Mouse (Mus musculus): ENCODE measurements around the gene Bcl10. TPM values are rescaled to one million over a fixed set of nuclear protein-coding genes. Genes with fewer than 3 reads are reported as not detected.

The Bcl10 gene
- polyA plus RNA-seq, 1 experiment from 2014 or later: 50.0 TPM

DNA sequence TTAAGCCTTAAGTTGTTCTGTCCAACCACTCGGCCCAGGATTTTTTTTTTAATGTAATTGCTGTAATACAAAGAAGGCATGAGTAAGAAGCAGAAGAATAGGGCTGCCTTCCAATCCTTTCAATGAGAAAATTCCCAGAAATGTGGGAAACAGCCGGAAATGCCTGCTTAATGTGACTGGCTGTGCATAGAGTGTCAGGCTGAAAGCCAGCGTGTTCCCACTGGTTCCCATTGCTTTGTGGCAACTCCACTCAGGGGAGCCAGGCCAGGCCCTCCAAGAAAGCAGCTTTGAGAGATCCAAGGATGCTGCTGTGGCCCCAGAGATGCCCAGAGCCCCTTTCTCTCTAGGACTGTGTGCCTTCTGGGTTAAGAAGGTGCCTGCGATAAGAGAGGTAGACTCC, 37.2 kb upstream of the Bcl10 start:
- H3K27me3 ChIP-seq (ENCODE audit: control insufficient read depth, insufficient read depth, low read length): no peaks in the 10 kb centered on the region
- peaks cover 12% of the 10 kb centered on the region; the same call in 1 of the 2 replicates for H3K4me1 ChIP-seq (ENCODE audit: control insufficient read depth, insufficient read depth, low read length)
- no peak overlapping the region for H3K9ac ChIP-seq (replicated peaks; ENCODE audit: low read depth, low read length)
- no peaks in the 10 kb centered on the region for H3K9me3 ChIP-seq (ENCODE audit: control insufficient read depth, low read depth, low read length)
- WGBS: 65% methylated on average over 4 of the region's 4 CpGs
- H3K36me3 ChIP-seq (ENCODE audit: control insufficient read depth, insufficient read depth, low read length): no peaks in the 10 kb centered on the region
- no peak for ATAC-seq (ENCODE audit: insufficient number of reproducible peaks, insufficient read depth, low FRiP score, low read depth)
- no peak overlapping the region for H3K4me3 ChIP-seq (ENCODE audit: low read depth, low read length)
- H3K27ac ChIP-seq (ENCODE audit: low read length): peak overlapping the region; percentile 18; the same call in 1 of the 2 replicates
- H3K4me2 ChIP-seq (replicated peaks; ENCODE audit: low read depth, low read length): no peak overlapping the region

DNA sequence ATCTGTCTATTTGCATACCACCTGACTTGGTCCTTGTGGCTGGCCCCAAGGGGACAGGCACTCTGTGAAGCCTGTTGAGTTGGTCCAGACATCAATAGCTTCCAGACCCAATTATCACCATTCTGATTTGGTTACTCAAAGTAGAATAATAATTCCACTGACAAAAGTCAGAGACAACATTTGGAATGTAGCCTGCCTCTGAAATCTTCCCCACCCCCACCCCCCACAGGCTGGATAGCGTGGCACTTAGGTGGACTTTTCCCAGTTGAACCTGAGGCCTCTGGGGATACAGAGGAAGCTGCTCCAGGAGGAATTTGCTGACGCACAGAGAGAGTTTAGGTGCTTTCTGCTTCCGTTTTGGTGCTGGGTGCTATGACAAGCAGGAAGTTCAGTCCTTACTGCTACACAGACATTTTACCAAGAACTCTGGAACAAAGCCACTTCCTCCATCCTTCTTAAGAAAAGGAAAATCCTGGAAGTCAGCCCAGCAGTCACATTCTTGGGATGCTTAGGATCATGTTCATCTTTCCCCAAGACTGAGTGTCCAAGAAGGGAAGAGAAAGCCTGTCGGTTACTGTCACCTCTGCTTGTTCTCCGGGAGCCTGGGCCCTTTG, 36.6 kb upstream of the Bcl10 start:
- Histone ChIP-seq H3K36me3 (ENCODE audit: control insufficient read depth, insufficient read depth, low read length) (no peaks in the 10 kb centered on the region), H3K4me1 (ENCODE audit: control insufficient read depth, insufficient read depth, low read length) (peaks cover 12% of the 10 kb centered on the region; the same call in 1 of the 2 replicates), H3K4me3 (ENCODE audit: low read depth, low read length) (no peak overlapping the region), H3K9ac (replicated peaks; ENCODE audit: low read depth, low read length) (no peak overlapping the region), H3K4me2 (replicated peaks; ENCODE audit: low read depth, low read length) (no peak overlapping the region), H3K9me3 (ENCODE audit: control insufficient read depth, low read depth, low read length) (no peaks in the 10 kb centered on the region), H3K27ac (ENCODE audit: low read length) (peak overlapping the region; percentile 18; the same call in 1 of the 2 replicates), H3K27me3 (ENCODE audit: control insufficient read depth, insufficient read depth, low read length) (no peaks in the 10 kb centered on the region)
- WGBS: 31% methylated on average over 5 of the region's 5 CpGs
- no peak for ATAC-seq (ENCODE audit: insufficient number of reproducible peaks, insufficient read depth, low FRiP score, low read depth)

DNA sequence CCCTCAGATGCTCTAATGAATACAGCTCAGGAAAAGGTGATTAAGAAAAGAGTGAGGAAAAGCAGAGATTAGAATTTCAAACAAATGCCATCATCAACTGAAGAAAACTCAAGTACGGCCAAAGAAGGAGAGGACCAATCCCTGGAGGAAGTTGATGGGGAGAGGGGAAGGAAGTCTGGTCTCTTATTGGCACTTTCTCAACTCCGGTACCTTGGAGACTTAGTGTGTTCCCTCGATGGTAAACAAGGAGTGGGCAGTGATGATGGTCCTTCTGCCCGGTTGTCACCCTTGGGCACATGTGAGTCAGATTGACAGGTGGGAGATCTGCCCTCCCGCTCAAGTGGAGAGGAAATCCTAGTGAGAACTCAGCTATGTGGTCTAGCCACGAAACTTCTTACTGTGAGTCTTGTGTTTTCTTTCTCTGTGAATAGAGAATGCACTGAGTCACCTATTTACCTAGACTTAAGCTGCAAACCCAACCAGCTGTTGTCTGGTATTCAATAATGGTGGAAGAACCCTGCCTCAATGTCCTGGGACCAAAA, 35.1 kb upstream of the Bcl10 start:
- 75% methylated on average over 6 of the region's 6 CpGs for WGBS
- Histone ChIP-seq H3K4me2 (replicated peaks; ENCODE audit: low read depth, low read length) (no peak overlapping the region), H3K36me3 (ENCODE audit: control insufficient read depth, insufficient read depth, low read length) (no peaks in the 10 kb centered on the region), H3K27me3 (ENCODE audit: control insufficient read depth, insufficient read depth, low read length) (no peaks in the 10 kb centered on the region), H3K4me3 (ENCODE audit: low read depth, low read length) (no peak overlapping the region), H3K9me3 (ENCODE audit: control insufficient read depth, low read depth, low read length) (no peaks in the 10 kb centered on the region), H3K4me1 (ENCODE audit: control insufficient read depth, insufficient read depth, low read length) (peaks cover 12% of the 10 kb centered on the region; the same call in 1 of the 2 replicates), H3K27ac (ENCODE audit: low read length) (no peak overlapping the region), H3K9ac (replicated peaks; ENCODE audit: low read depth, low read length) (no peak overlapping the region)
- no peak for ATAC-seq (ENCODE audit: insufficient number of reproducible peaks, insufficient read depth, low FRiP score, low read depth)

DNA sequence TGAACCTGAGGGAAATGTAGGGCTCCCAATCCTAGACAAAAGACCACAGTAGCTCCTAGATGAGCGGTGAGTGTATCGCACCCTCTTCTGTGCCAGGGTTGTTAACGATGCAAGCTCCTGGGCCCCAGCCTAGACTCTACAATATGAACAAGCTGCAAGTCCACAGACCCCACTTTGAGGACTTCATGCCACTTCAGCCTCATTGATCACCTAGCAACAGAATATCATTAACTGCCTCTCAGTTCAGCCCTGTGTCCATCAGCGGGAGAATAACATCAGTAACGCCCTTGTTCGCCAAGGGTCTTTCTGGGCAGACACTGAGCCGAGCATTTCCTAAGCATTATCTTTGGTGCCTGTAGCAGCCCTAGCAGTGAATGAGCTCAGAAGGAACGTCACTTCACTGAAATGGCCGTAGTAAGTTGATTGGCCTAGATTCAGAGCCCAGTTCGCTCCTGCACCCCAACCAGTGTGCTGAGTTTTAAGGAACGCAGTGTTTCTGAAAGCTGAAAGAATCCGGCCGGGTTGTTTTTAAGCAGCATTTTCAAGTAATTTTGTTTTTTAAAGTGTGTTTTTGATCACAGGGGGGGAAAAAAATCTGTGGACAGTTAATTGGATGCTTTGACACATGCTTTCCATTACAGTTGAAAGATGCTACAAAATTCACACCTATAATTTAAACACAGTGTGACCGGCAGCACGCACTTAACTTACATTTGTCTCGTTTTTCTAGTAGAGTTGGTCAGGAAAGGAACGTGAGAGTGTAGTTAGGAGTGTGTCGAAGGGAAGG, 32.1 kb upstream of the Bcl10 start:
- H3K36me3 ChIP-seq (ENCODE audit: control insufficient read depth, insufficient read depth, low read length): no peaks in the 10 kb centered on the region
- no peak overlapping the region for H3K27ac ChIP-seq (ENCODE audit: low read length)
- H3K27me3 ChIP-seq (ENCODE audit: control insufficient read depth, insufficient read depth, low read length): no peaks in the 10 kb centered on the region
- ATAC-seq (ENCODE audit: insufficient number of reproducible peaks, insufficient read depth, low FRiP score, low read depth): no peak
- no peak overlapping the region for H3K4me2 ChIP-seq (replicated peaks; ENCODE audit: low read depth, low read length)
- H3K9me3 ChIP-seq (ENCODE audit: control insufficient read depth, low read depth, low read length): no peaks in the 10 kb centered on the region
- no peak overlapping the region for H3K4me3 ChIP-seq (ENCODE audit: low read depth, low read length)
- WGBS: 86% methylated on average over 18 of the region's 18 CpGs
- peaks cover 10% of the 10 kb centered on the region; the same call in 1 of the 2 replicates for H3K4me1 ChIP-seq (ENCODE audit: control insufficient read depth, insufficient read depth, low read length)
- no peak overlapping the region for H3K9ac ChIP-seq (replicated peaks; ENCODE audit: low read depth, low read length)

GRCm38 (mm10) chr3:145892451-145892850, 30.2 kb upstream of the Bcl10 start:
- no peaks in the 10 kb centered on the region for H3K9me3 ChIP-seq (ENCODE audit: control insufficient read depth, low read depth, low read length)
- no peak overlapping the region for H3K9ac ChIP-seq (replicated peaks; ENCODE audit: low read depth, low read length)
- no peaks in the 10 kb centered on the region for H3K36me3 ChIP-seq (ENCODE audit: control insufficient read depth, insufficient read depth, low read length)
- 72% methylated on average over 3 of the region's 3 CpGs for WGBS
- no peak overlapping the region for H3K4me3 ChIP-seq (ENCODE audit: low read depth, low read length)
- ATAC-seq (ENCODE audit: insufficient number of reproducible peaks, insufficient read depth, low FRiP score, low read depth): no peak
- H3K27ac ChIP-seq (ENCODE audit: low read length): no peak overlapping the region
- H3K4me1 ChIP-seq (ENCODE audit: control insufficient read depth, insufficient read depth, low read length): no peaks in the 10 kb centered on the region
- no peak overlapping the region for H3K4me2 ChIP-seq (replicated peaks; ENCODE audit: low read depth, low read length)
- H3K27me3 ChIP-seq (ENCODE audit: control insufficient read depth, insufficient read depth, low read length): no peaks in the 10 kb centered on the region

DNA sequence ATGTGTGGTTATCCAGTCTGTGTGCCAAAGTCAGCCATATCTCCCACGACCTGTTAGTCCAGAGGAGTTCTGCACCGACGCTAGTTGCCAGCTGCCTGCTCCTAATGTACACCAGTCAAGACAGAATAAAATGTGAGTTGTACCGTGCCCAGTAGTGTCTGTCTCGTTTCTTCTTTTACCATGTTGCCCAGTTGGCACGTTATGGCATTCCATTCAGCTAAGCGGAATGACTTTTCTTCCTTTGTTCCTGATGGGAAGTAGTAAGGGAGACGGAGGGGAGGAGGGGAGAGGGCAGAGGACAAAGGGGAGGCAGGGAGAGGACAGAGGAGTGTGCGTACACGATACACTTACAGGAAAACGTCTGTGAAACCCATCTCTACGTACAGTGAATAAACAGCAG, 28.5 kb upstream of the Bcl10 start:
- no peaks in the 10 kb centered on the region for H3K4me1 ChIP-seq (ENCODE audit: control insufficient read depth, insufficient read depth, low read length)
- WGBS: 77% methylated on average over 12 of the region's 12 CpGs
- H3K9me3 ChIP-seq (ENCODE audit: control insufficient read depth, low read depth, low read length): no peaks in the 10 kb centered on the region
- no peak overlapping the region for H3K4me2 ChIP-seq (replicated peaks; ENCODE audit: low read depth, low read length)
- H3K36me3 ChIP-seq (ENCODE audit: control insufficient read depth, insufficient read depth, low read length): no peaks in the 10 kb centered on the region
- H3K9ac ChIP-seq (replicated peaks; ENCODE audit: low read depth, low read length): no peak overlapping the region
- no peaks in the 10 kb centered on the region for H3K27me3 ChIP-seq (ENCODE audit: control insufficient read depth, insufficient read depth, low read length)
- no peak for ATAC-seq (ENCODE audit: insufficient number of reproducible peaks, insufficient read depth, low FRiP score, low read depth)
- H3K4me3 ChIP-seq (ENCODE audit: low read depth, low read length): no peak overlapping the region
- no peak overlapping the region for H3K27ac ChIP-seq (ENCODE audit: low read length)

- ATAC-seq (ENCODE audit: insufficient number of reproducible peaks, insufficient read depth, low FRiP score, low read depth): no peak
- 82% methylated on average over 11 of the region's 11 CpGs for WGBS
- Histone ChIP-seq H3K9ac (replicated peaks; ENCODE audit: low read depth, low read length) (no peak overlapping the region), H3K4me1 (ENCODE audit: control insufficient read depth, insufficient read depth, low read length) (no peaks in the 10 kb centered on the region), H3K9me3 (ENCODE audit: control insufficient read depth, low read depth, low read length) (no peaks in the 10 kb centered on the region), H3K27ac (ENCODE audit: low read length) (no peak overlapping the region), H3K36me3 (ENCODE audit: control insufficient read depth, insufficient read depth, low read length) (no peaks in the 10 kb centered on the region), H3K4me3 (ENCODE audit: low read depth, low read length) (no peak overlapping the region), H3K27me3 (ENCODE audit: control insufficient read depth, insufficient read depth, low read length) (no peaks in the 10 kb centered on the region), H3K4me2 (replicated peaks; ENCODE audit: low read depth, low read length) (no peak overlapping the region)
Measured at GRCm38 (mm10) chr3:145897749-145898148, 24.9 kb upstream of the Bcl10 start.

- H3K36me3 ChIP-seq (ENCODE audit: control insufficient read depth, insufficient read depth, low read length): no peaks in the 10 kb centered on the region
- no peak overlapping the region for H3K9ac ChIP-seq (replicated peaks; ENCODE audit: low read depth, low read length)
- H3K27me3 ChIP-seq (ENCODE audit: control insufficient read depth, insufficient read depth, low read length): no peaks in the 10 kb centered on the region
- no peak overlapping the region for H3K27ac ChIP-seq (ENCODE audit: low read length)
- H3K4me2 ChIP-seq (replicated peaks; ENCODE audit: low read depth, low read length): no peak overlapping the region
- H3K4me1 ChIP-seq (ENCODE audit: control insufficient read depth, insufficient read depth, low read length): no peaks in the 10 kb centered on the region
- 75% methylated on average over 8 of the region's 8 CpGs for WGBS
- H3K9me3 ChIP-seq (ENCODE audit: control insufficient read depth, low read depth, low read length): no peaks in the 10 kb centered on the region
- no peak overlapping the region for H3K4me3 ChIP-seq (ENCODE audit: low read depth, low read length)
- ATAC-seq (ENCODE audit: insufficient number of reproducible peaks, insufficient read depth, low FRiP score, low read depth): no peak
Measured at GRCm38 (mm10) chr3:145899832-145900231, 22.8 kb upstream of the Bcl10 start.
